Mouse (Mus musculus): ENCODE data around the gene Dand5. TPM values are rescaled to one million over a fixed set of nuclear protein-coding genes. Genes with fewer than 3 reads are reported as not detected.

The Dand5 gene
- polyA plus RNA-seq, 1 experiment from 2014 or later, result 5.6 TPM

GRCm38 (mm10) chr8:84769324-84769723, 53.3 kb downstream of the Dand5 start:
- H3K27ac ChIP-seq, result no peak overlapping the region
- H3K27me3 ChIP-seq, result peaks cover 98% of the 10 kb centered on the region
- WGBS, result 70% methylated on average over 8 of the region's 8 CpGs
- ATAC-seq (ENCODE audit: low FRiP score), result no peak
- 0 out of 2 replicates have a peak overlapping the region, but pooled peaks have one; percentile 7 for H3K9ac ChIP-seq
- H3K4me2 ChIP-seq, result no peak overlapping the region
- H3K36me3 ChIP-seq (replicated peaks), result peaks cover 14% of the 10 kb centered on the region
- H3K9me3 ChIP-seq, result no peaks in the 10 kb centered on the region
- H3K4me3 ChIP-seq (replicated peaks), result no peak overlapping the region
- peaks cover 73% of the 10 kb centered on the region for H3K4me1 ChIP-seq

GRCm38 (mm10) chr8:84768343-84769095, 54.1 kb downstream of the Dand5 start:
- WGBS, result 84% methylated on average over 14 of the region's 14 CpGs
- no peak overlapping the region for H3K4me2 ChIP-seq
- H3K9me3 ChIP-seq, result no peaks in the 10 kb centered on the region
- peaks cover 98% of the 10 kb centered on the region for H3K27me3 ChIP-seq
- ATAC-seq (ENCODE audit: low FRiP score), result no peak
- H3K36me3 ChIP-seq (replicated peaks), result peaks cover 14% of the 10 kb centered on the region
- no peak overlapping the region for H3K27ac ChIP-seq
- no peak overlapping the region for H3K9ac ChIP-seq
- peaks cover 66% of the 10 kb centered on the region for H3K4me1 ChIP-seq
- no peak overlapping the region for H3K4me3 ChIP-seq (replicated peaks)

- H3K4me2 ChIP-seq, result no peak overlapping the region
Measured at GRCm38 (mm10) chr8:84767221-84767620, 55.4 kb downstream of the Dand5 start.

GRCm38 (mm10) chr8:84766422-84766821, 56.2 kb downstream of the Dand5 start:
- Histone ChIP-seq H3K4me3 (replicated peaks) (no peak overlapping the region), H3K27ac (no peak overlapping the region), H3K4me1 (peaks cover 51% of the 10 kb centered on the region), H3K36me3 (replicated peaks) (peaks cover 14% of the 10 kb centered on the region), H3K27me3 (peaks cover 96% of the 10 kb centered on the region), H3K9ac (no peak overlapping the region), H3K9me3 (no peaks in the 10 kb centered on the region), H3K4me2 (no peak overlapping the region)
- no peak for ATAC-seq (ENCODE audit: low FRiP score)
- WGBS, result 57% methylated on average over 9 of the region's 9 CpGs

More at GRCm38 (mm10) chr8:84767221-84767620, 55.4 kb downstream of the Dand5 start:
- Histone ChIP-seq H3K4me1 (peaks cover 54% of the 10 kb centered on the region), H3K9me3 (no peaks in the 10 kb centered on the region), H3K4me3 (replicated peaks) (no peak overlapping the region), H3K36me3 (replicated peaks) (peaks cover 14% of the 10 kb centered on the region), H3K27ac (no peak overlapping the region), H3K9ac (no peak overlapping the region), H3K27me3 (peaks cover 96% of the 10 kb centered on the region)
- ATAC-seq (ENCODE audit: low FRiP score), result no peak
- WGBS, result 77% methylated on average over 10 of the region's 10 CpGs

- Histone ChIP-seq H3K4me1 (peaks cover 51% of the 10 kb centered on the region), H3K27me3 (peaks cover 96% of the 10 kb centered on the region), H3K27ac (peak overlapping the region; percentile 22; the same call in 1 of the 2 replicates), H3K4me3 (replicated peaks) (no peak overlapping the region), H3K9me3 (no peaks in the 10 kb centered on the region), H3K4me2 (peak overlapping the region; percentile 33), H3K9ac (0 out of 2 replicates have a peak overlapping the region, but pooled peaks have one; percentile 3), H3K36me3 (replicated peaks) (peaks cover 14% of the 10 kb centered on the region)
- WGBS, result 5% methylated on average over 10 of the region's 10 CpGs
- no peak for ATAC-seq (ENCODE audit: low FRiP score)
Measured at GRCm38 (mm10) chr8:84765629-84766028, 57.0 kb downstream of the Dand5 start.

Small RNAs within 50 kb of the gene (microRNA-seq; reads per million reads assigned to microRNA genes)
- gene Mir7069, result 9.2 reads per million, percentile 26 among the genes with 10 or more reads in this experiment

Other genes with a start within 250 kb of the Dand5 start
- gene Ier2, start 160.0 kb downstream of the Dand5 start, polyA plus RNA-seq (2016; fragmentation: Nextera tagmentation; extraction: Ambion mirVana), result 53.7 and 62.2 TPM in 2 replicates
- gene Trmt1, start 136.5 kb downstream of the Dand5 start, polyA plus RNA-seq (2016; fragmentation: Nextera tagmentation; extraction: Ambion mirVana), result 55.4 and 59.6 TPM in 2 replicates
- 22.8 and 26.6 TPM in 2 replicates for gene Nacc1, start 135.0 kb downstream of the Dand5 start, polyA plus RNA-seq (2016; fragmentation: Nextera tagmentation; extraction: Ambion mirVana)
- gene Lyl1, start 121.4 kb downstream of the Dand5 start, polyA plus RNA-seq (2016; fragmentation: Nextera tagmentation; extraction: Ambion mirVana), result 3.1 and 3.9 TPM in 2 replicates
- gene G430095P16Rik, start 99.8 kb downstream of the Dand5 start, polyA plus RNA-seq (2016; fragmentation: Nextera tagmentation; extraction: Ambion mirVana), result 2.2 and 3.5 TPM in 2 replicates
- gene Nfix, start 22.5 kb downstream of the Dand5 start, polyA plus RNA-seq (2016; fragmentation: Nextera tagmentation; extraction: Ambion mirVana), result 31.9 and 33.2 TPM in 2 replicates
- 43.0 and 44.8 TPM in 2 replicates for gene Gadd45gip1, start 8.7 kb upstream of the Dand5 start, polyA plus RNA-seq (2016; fragmentation: Nextera tagmentation; extraction: Ambion mirVana)
- 108 and 118 TPM in 2 replicates for gene Rad23a, start 17.8 kb upstream of the Dand5 start, polyA plus RNA-seq (2016; fragmentation: Nextera tagmentation; extraction: Ambion mirVana)
- 619 TPM in 2 replicates for gene Calr, start 24.1 kb upstream of the Dand5 start, polyA plus RNA-seq (2016; fragmentation: Nextera tagmentation; extraction: Ambion mirVana)
- 110 and 111 TPM in 2 replicates for gene Farsa, start 34.2 kb upstream of the Dand5 start, polyA plus RNA-seq (2016; fragmentation: Nextera tagmentation; extraction: Ambion mirVana)
- gene Syce2, start 49.3 kb upstream of the Dand5 start, polyA plus RNA-seq (2016; fragmentation: Nextera tagmentation; extraction: Ambion mirVana), result 76.7 and 82.9 TPM in 2 replicates
- gene Gcdh, start 71.1 kb upstream of the Dand5 start, polyA plus RNA-seq (2016; fragmentation: Nextera tagmentation; extraction: Ambion mirVana), result 31.1 and 33.2 TPM in 2 replicates
- 2.4 and 3.5 TPM in 2 replicates for gene Klf1, start 79.1 kb upstream of the Dand5 start, polyA plus RNA-seq (2016; fragmentation: Nextera tagmentation; extraction: Ambion mirVana)
- gene Dnase2a, start 85.7 kb upstream of the Dand5 start, polyA plus RNA-seq (2016; fragmentation: Nextera tagmentation; extraction: Ambion mirVana), result 8.7 and 9.8 TPM in 2 replicates
- 29.3 and 35.3 TPM in 2 replicates for gene Mast1, start 114.5 kb upstream of the Dand5 start, polyA plus RNA-seq (2016; fragmentation: Nextera tagmentation; extraction: Ambion mirVana)
- gene Rtbdn, start 124.2 kb upstream of the Dand5 start, polyA plus RNA-seq (2016; fragmentation: Nextera tagmentation; extraction: Ambion mirVana), result 0.88 and 1.6 TPM in 2 replicates
- gene Gm49661, start 146.6 kb upstream of the Dand5 start, polyA plus RNA-seq (2016; fragmentation: Nextera tagmentation; extraction: Ambion mirVana), result not detected in 2 replicates
- gene Prdx2, start 146.8 kb upstream of the Dand5 start, polyA plus RNA-seq (2016; fragmentation: Nextera tagmentation; extraction: Ambion mirVana), result 1,271 and 1,280 TPM in 2 replicates
- gene Rnaseh2a, start 146.9 kb upstream of the Dand5 start, polyA plus RNA-seq (2016; fragmentation: Nextera tagmentation; extraction: Ambion mirVana), result 117 and 124 TPM in 2 replicates
- gene Junb, start 155.9 kb upstream of the Dand5 start, polyA plus RNA-seq (2016; fragmentation: Nextera tagmentation; extraction: Ambion mirVana), result 4.8 and 4.9 TPM in 2 replicates
- gene Hook2, start 167.8 kb upstream of the Dand5 start, polyA plus RNA-seq (2016; fragmentation: Nextera tagmentation; extraction: Ambion mirVana), result 16.1 and 18.2 TPM in 2 replicates
- not detected in 2 replicates for gene Best2, start 191.7 kb upstream of the Dand5 start, polyA plus RNA-seq (2016; fragmentation: Nextera tagmentation; extraction: Ambion mirVana)
- 140 TPM in 2 replicates for gene Asna1, start 202.5 kb upstream of the Dand5 start, polyA plus RNA-seq (2016; fragmentation: Nextera tagmentation; extraction: Ambion mirVana)
- gene Trir, start 204.0 kb upstream of the Dand5 start, polyA plus RNA-seq (2016; fragmentation: Nextera tagmentation; extraction: Ambion mirVana), result 156 and 175 TPM in 2 replicates
- 45.1 and 50.7 TPM in 2 replicates for gene Tnpo2, start 214.1 kb upstream of the Dand5 start, polyA plus RNA-seq (2016; fragmentation: Nextera tagmentation; extraction: Ambion mirVana)
- gene Fbxw9, start 237.2 kb upstream of the Dand5 start, polyA plus RNA-seq (2016; fragmentation: Nextera tagmentation; extraction: Ambion mirVana), result 32.1 and 33.7 TPM in 2 replicates
- 1.3 TPM in 1 of 2 replicates, not detected in the other for gene Gm5741, start 245.2 kb upstream of the Dand5 start, polyA plus RNA-seq (2016; fragmentation: Nextera tagmentation; extraction: Ambion mirVana)
- gene Dhps, start 248.9 kb upstream of the Dand5 start, polyA plus RNA-seq (2016; fragmentation: Nextera tagmentation; extraction: Ambion mirVana), result 74.2 and 82.3 TPM in 2 replicates

All from forebrain, embryonic 12.5 days (tissue).